Mouse (Mus musculus) myocyte (in vitro differentiated cells): Measurements from ENCODE around the gene D230025D16Rik. TPM values are rescaled to one million over a fixed set of nuclear protein-coding genes. Genes with fewer than 3 reads are reported as not detected.
A peak's percentile ranks its signal among the peaks of the same experiment; 100 is the strongest.

Source experiments
- H3K27me3 ChIP-seq: one replicate; pipeline ENCODE4 v1.6.1; 2011; ENCODE audit not compliant: control insufficient read depth, insufficient read depth, insufficient read length
- H3K36me3 ChIP-seq: one replicate; pipeline ENCODE4 v1.6.1; 2011; ENCODE audit not compliant: control insufficient read depth, insufficient read depth
- H3K4me2 ChIP-seq: one replicate; pipeline ENCODE4 v1.6.1; 2011; ENCODE audit warnings: low read depth, control low read depth
- H3K4me3 ChIP-seq: one replicate; pipeline ENCODE4 v1.5.1; 2011; ENCODE audit warnings: mild to moderate bottlenecking, control low read depth, moderate library complexity
- H3K79me2 ChIP-seq: one replicate; pipeline ENCODE4 v1.6.1; 2011; ENCODE audit not compliant: control insufficient read depth, insufficient read depth
- H3ac ChIP-seq: one replicate; pipeline ENCODE4 v1.6.1; 2011; ENCODE audit not compliant: control insufficient read depth, insufficient read length
- CEBPB ChIP-seq: IDR thresholded peaks from 2 replicates; pipeline ENCODE4 v1.6.1; 2011; ENCODE audit warnings: mild to moderate bottlenecking, moderate library complexity; ENCODE audit not compliant: poor library complexity, insufficient read depth, severe bottlenecking
- E2F4 ChIP-seq: IDR thresholded peaks from one replicate; pipeline ENCODE4 v1.6.1; 2011; ENCODE audit warnings: mild to moderate bottlenecking, control low read depth, moderate library complexity; ENCODE audit not compliant: insufficient read depth
- MAX ChIP-seq: IDR thresholded peaks from one replicate; pipeline ENCODE4 v1.6.1; 2011; ENCODE audit warnings: low read depth, mild to moderate bottlenecking, control low read depth
- MYOD1 ChIP-seq, 3 experiments: IDR thresholded peaks; one replicate each; pipeline ENCODE4 v1.6.1; 2011; ENCODE audit warnings: control low read depth in 2 of 3, low read depth in 2 of 3, mild to moderate bottlenecking in 2 of 3, moderate library complexity in 1 of 3; ENCODE audit not compliant: insufficient read length in 2 of 3, control insufficient read depth in 1 of 3
- MYOG ChIP-seq, 3 experiments: IDR thresholded peaks; one replicate each; pipeline ENCODE4 v1.6.1; 2011; ENCODE audit warnings: control low read depth in 2 of 3, low read depth in 2 of 3, mild to moderate bottlenecking in 2 of 3; ENCODE audit not compliant: insufficient read length in 2 of 3, control insufficient read depth in 1 of 3, insufficient read depth in 1 of 3
- POLR2A ChIP-seq: IDR thresholded peaks from one replicate; pipeline ENCODE4 v1.6.1; 2011; ENCODE audit warnings: low read depth, mild to moderate bottlenecking, control low read depth, moderate library complexity; ENCODE audit not compliant: insufficient read length
- POLR2AphosphoS2 ChIP-seq: IDR thresholded peaks from one replicate; pipeline ENCODE4 v1.6.1; 2011; ENCODE audit warnings: low read depth, control low read depth; ENCODE audit not compliant: insufficient read length
- REST ChIP-seq: IDR thresholded peaks from one replicate; pipeline ENCODE4 v1.6.1; 2011; ENCODE audit warnings: mild to moderate bottlenecking, control low read depth, moderate library complexity; ENCODE audit not compliant: insufficient read depth, insufficient read length
- SRF ChIP-seq: IDR thresholded peaks from one replicate; pipeline ENCODE4 v1.6.1; 2011; ENCODE audit warnings: low read depth; ENCODE audit not compliant: control insufficient read depth, insufficient read length
- TCF12 ChIP-seq: IDR thresholded peaks from one replicate; pipeline ENCODE4 v1.6.1; 2011; ENCODE audit warnings: mild to moderate bottlenecking, control low read depth; ENCODE audit not compliant: poor library complexity, insufficient read depth, severe bottlenecking
- TCF3 ChIP-seq: IDR thresholded peaks from one replicate; pipeline ENCODE4 v1.6.1; 2011; ENCODE audit warnings: low read depth, control low read depth; ENCODE audit not compliant: insufficient read length
- USF1 ChIP-seq: IDR thresholded peaks from one replicate; pipeline ENCODE4 v1.6.1; 2011; ENCODE audit warnings: low read depth, mild to moderate bottlenecking, control low read depth, moderate library complexity
- polyA plus RNA-seq: library from polyadenylated mRNA; unstranded; fragments of >200 nt; fragmentation: generic; extraction: Trizol; gene quantifications from one replicate; pipeline ENCODE4 v1.2.1, GENCODE M21; 2012; ENCODE audit warnings: missing spikeins

The D230025D16Rik gene
- polyA plus RNA-seq, 1 experiment = 16.6 TPM

GRCm38 (mm10) chr8:105286907-105287306 lies 62.0 kb downstream of the D230025D16Rik start:
- peak overlapping the region; percentile 87 for H3K4me2 ChIP-seq
- TF ChIP-seq POLR2AphosphoS2 = no peak
- no peak for TF ChIP-seq MAX
- no peak for TF ChIP-seq REST
- TF ChIP-seq TCF3 = no peak
- TF ChIP-seq TCF12 = no peak
- TF ChIP-seq USF1 = no peak
- TF ChIP-seq POLR2A = no peak
- no peak for TF ChIP-seq E2F4
- no peak for TF ChIP-seq MYOG (IDR thresholded peaks at IDR 0.05; ENCODE audit: control insufficient read depth in 1 of 3, insufficient read depth in 1 of 3, insufficient read length in 2 of 3, low read depth in 2 of 3)
- peaks cover 23% of the 10 kb centered on the region for H3K79me2 ChIP-seq
- no peak overlapping the region for H3K4me3 ChIP-seq
- H3ac ChIP-seq = no peak overlapping the region
- H3K27me3 ChIP-seq = no peaks in the 10 kb centered on the region
- H3K36me3 ChIP-seq = peaks cover 1% of the 10 kb centered on the region

GRCm38 (mm10) chr8:105288231-105288630 lies 63.3 kb downstream of the D230025D16Rik start:
- Histone ChIP-seq H3K36me3 (no peaks in the 10 kb centered on the region), H3K79me2 (peaks cover 23% of the 10 kb centered on the region), H3K27me3 (no peaks in the 10 kb centered on the region), H3ac (no peak overlapping the region), H3K4me2 (peak overlapping the region; percentile 87), H3K4me3 (peak overlapping the region; percentile 35)
- TF ChIP-seq MYOD1 (IDR thresholded peaks at IDR 0.05; ENCODE audit: control insufficient read depth in 1 of 3, insufficient read length in 2 of 3, low read depth in 2 of 3) (no peak), POLR2AphosphoS2 (no peak), MYOG (IDR thresholded peaks at IDR 0.05; ENCODE audit: control insufficient read depth in 1 of 3, insufficient read depth in 1 of 3, insufficient read length in 2 of 3, low read depth in 2 of 3) (no peak), E2F4 (no peak), CEBPB (no peak), REST (no peak), POLR2A (no peak), TCF12 (no peak), MAX (no peak), USF1 (no peak), SRF (no peak), TCF3 (no peak)

DNA sequence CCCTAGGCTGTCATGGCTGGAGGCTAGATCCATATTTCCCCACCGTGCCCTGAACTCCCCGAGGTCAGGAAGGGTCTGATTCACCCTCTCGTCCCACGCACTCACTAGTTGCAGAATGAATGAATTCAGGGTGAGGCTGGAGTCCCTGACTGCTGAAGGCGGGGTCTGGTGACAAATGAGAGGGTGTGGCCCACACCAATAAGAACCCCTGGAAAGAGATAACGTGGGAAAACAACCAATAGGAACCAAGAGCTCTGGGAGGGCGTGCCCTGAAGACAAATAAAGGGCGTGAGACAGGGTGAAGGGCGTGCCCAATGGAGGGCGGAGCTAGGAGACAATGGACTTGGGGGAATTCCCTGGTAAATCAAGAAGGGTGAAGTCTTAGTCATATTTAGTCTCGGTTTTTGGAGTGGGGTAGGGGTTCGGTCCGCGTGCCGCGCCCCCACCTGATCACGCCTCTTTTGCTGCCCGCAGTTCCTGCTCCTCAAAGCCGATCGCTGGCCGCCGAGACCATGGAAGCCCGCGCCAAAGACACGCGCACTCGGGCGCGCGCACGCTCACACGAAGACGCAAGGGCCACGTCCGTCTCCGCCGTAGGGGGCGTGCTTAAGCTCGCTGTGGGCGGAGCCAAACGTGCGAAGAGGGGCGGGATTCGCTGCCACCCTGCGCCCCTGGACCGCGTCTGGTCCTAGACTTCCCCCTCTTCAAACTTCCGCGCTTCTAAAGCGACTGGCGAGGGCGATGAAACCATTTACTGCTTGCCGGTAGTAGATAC lies 64.2 kb downstream of the D230025D16Rik start:
- peak overlapping the region; percentile 2 for H3ac ChIP-seq
- H3K79me2 ChIP-seq = peaks cover 23% of the 10 kb centered on the region
- H3K36me3 ChIP-seq = no peaks in the 10 kb centered on the region
- peak overlapping the region; percentile 93 for H3K4me2 ChIP-seq
- H3K27me3 ChIP-seq = no peaks in the 10 kb centered on the region
- H3K4me3 ChIP-seq = peak overlapping the region; percentile 35
- TF ChIP-seq USF1 (no peak), CEBPB (no peak), TCF12 (no peak), POLR2A (peak; percentile 84), MYOG (IDR thresholded peaks at IDR 0.05; ENCODE audit: control insufficient read depth in 1 of 3, insufficient read depth in 1 of 3, insufficient read length in 2 of 3, low read depth in 2 of 3) (peak in 1 of 3 experiments; percentile 18), SRF (peak; percentile 36), REST (no peak), POLR2AphosphoS2 (peak; percentile 71), TCF3 (no peak), MAX (no peak), MYOD1 (IDR thresholded peaks at IDR 0.05; ENCODE audit: control insufficient read depth in 1 of 3, insufficient read length in 2 of 3, low read depth in 2 of 3) (no peak)

DNA sequence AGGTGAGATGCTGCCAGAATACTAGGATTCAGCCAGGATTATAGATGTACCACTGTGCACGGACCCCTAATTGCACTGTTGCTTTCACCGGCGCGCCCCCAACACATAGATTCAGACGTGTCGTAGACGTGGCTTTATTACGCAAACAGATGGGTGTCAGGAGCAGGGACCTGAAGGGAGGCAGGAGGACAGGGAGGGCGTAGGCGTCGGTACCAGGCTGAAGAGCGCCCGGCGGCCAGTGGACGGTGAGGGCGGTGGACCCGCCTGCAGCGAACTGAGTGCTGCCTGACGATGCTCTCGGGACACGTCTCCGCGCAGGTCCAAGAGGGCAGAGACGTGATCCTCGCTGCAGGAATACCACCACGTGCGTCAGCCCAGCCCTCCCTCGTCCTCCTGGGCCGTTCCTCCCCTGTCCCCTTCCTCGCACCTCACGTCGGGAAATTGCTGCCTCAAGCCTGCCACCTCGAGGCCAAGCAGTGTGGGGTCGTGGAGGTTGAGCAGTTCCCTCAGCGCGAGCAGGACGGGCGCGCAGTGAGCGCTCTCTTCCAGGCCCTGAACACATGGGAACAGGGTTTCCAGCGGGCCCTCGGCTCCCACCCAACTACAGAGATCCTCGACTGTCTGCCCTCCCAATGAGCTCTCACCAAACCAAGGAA lies 65.0 kb downstream of the D230025D16Rik start, which contains the start of gene 4931428F04Rik:
4931428F04Rik (minus strand) TSS at position 60 of the 656 bp plus-strand sequence.
- no peaks in the 10 kb centered on the region for H3K27me3 ChIP-seq
- H3ac ChIP-seq = peak within 1 kb of the TSS; percentile 2
- no peak for TF ChIP-seq SRF
- TF ChIP-seq POLR2AphosphoS2 = peak; percentile 65
- TF ChIP-seq REST = peak; percentile 63
- TF ChIP-seq TCF12 = no peak
- TF ChIP-seq POLR2A = no peak
- peak within 1 kb of the TSS; percentile 35 for H3K4me3 ChIP-seq
- peaks cover 23% of the 10 kb centered on the region for H3K79me2 ChIP-seq
- no peaks in the 10 kb centered on the region for H3K36me3 ChIP-seq
- peak within 1 kb of the TSS; percentile 93 for H3K4me2 ChIP-seq
